Mouse (Mus musculus) right cerebral cortex, postnatal 25 days (tissue): ENCODE measurements around the gene Pheta1.
A peak's percentile ranks its signal among the peaks of the same experiment; 100 is the strongest.
"Not testable (repeated sequence)": the region's sequence is repeated elsewhere in the genome, so short reads cannot be mapped to it uniquely, and the experiment has no call there.

Source experiments
- DNase-seq: peaks from one replicate; pipeline ENCODE4 v3.0.0; 2022

The Pheta1 gene

GRCm38 (mm10) chr5:121846322-121846721, 2.5 kb upstream of the Pheta1 start:
- no peak for DNase-seq

DNA sequence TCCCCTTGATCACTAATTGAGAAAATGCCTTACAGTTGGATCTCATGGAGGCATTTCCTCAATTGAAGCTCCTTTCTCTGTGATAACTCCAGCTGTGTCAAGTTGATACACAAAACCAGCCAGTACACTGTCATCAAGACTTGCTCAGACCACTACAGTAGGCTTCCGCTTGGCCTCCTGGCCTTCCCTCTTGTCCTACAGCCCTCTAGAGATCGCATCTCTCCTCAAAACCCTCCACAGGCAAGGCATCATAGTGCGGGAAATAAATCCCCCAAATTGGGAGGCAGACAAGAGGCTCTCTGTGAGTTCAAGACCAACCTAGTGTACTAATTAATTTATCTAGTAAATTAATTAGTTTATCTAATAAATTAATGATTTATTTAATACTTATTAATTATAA, 1.5 kb upstream of the Pheta1 start:
- not testable (repeated sequence) for DNase-seq

- peak; percentile 49 for DNase-seq
Observed at GRCm38 (mm10) chr5:121848035-121848519, 707 bp upstream of the Pheta1 start.

DNA sequence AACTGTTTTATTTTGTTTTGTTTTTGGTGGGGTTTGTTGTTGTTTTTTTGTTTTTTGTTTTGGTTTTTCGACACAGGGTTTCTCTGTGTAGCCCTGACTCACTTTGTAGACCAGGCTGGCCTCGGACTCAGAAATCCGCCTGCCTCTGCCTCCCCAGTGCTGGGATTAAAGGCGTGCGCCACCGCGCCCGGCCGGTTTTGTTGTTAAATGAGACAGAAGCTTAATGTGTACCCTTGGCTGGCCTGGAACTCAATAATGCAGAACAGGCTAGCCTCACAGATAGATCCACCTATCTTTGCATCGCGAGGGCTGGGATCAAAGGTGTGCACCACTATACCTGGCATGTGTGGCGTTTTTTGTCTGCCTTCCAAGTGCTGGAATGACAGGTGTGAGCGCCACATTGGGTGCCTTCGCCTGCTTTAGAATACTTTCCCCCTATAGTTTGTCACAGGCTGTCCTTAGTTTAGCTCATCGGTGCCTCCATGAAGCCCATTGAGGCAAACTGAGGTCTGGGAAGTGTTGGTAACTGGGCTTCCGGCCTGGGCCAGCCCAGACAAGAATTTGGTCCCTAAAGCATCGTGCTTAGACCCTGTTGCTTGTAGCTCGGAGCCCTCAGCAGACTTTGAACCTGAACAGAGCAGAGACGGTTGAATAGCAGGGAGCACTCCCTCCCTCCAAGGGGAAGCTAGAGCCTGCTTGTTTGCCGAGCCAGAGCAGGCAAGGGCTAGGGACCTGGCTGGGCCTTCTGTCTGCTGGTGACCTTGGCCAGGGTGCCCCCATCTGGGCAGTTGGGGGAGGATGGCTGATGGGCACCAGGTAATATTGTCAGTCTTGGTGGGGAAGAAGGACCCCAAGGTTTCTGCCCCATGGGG, 930 bp downstream of the Pheta1 start:
- DNase-seq: no peak

DNA sequence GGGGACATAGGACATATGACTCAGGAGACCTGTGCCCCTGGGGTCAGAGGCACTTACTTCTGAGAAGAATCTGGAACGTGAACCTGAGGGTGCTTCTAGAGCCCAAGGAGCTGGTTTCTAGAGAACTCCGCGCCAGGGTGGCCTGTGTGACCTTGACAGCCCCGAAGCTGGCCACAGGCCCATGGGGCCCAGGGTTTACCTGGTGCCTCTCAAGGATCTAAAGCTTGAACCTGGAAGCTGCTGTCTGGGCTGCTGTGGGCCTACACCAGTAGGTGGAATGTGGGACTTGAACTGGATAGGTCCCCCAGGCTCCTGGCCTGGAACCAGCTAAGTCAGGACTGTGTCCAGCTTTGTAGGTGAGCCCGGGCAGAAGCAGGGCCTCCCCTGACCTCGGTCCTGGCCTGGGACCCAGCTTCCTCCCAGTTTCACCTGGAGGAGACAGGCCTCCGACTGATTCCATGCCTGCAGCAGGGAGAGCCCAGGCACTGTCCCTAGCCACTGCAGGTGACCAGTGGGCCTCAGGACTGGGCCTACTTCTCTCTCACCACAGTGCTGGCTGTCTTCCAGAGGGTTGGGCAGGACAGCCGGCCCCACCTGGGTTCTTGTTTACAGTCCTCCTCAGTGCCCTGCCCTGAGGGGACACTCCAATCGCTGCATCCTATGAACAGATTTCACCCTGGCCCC, 4.7 kb downstream of the Pheta1 start:
- DNase-seq: no peak

DNA sequence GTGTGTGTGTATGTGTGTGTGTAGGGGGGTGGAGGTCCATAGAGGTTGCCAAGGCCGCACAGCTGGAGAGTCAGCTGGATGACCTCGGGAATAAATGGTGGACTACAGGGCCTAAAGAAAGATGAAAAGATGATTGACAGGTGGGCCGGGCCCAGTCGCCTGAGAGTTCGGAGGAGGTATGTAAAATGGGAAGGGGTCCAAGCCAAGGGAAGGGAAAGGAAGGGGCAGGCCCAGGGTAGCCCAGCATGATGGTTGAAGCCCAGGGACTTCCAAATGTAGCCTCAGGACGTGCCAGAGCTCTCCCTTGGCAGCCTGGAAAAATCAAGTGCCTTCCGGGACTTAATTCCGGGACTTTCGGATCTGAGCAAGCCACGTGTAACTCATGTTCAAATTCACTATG, 6.0 kb downstream of the Pheta1 start:
- no peak for DNase-seq

DNA sequence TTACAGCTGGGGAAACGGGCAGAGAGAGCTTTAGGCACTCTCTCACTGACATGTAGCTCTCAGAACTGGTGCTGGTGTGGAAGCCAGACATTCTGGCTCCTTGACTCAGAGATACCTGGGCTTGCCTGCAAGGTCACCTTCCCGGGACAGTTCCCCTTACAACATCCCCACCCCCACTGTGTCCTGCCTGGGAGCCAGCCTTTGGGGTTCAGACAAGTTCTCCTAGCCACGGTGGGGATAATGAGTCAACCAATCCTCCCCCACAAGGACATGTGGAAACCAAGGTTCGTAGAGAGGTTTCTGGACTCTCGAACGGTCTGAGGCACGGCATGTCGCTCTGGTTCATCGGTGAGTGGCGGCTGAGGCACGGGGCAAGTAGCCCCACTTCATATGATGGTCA, 8.0 kb downstream of the Pheta1 start:
- DNase-seq: no peak

DNA sequence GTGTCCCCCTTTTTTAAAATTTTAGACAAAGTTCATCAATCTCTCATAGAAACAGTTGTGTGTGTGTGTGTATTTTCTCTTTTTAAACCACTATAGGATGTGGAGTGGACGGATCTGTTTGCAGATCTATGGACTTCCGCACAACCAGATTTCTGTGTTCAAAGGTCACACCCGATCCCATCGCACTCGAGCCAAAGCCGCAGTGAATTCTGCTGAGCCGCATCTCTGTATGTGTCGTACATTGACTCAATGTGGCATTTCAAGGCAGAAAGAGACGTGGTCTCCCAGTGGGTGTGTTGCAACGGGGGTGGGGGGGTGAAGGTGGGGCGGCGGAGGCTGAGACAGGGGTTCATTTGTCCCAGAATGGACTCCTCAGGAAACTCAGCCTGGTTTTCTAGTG, 9.6 kb downstream of the Pheta1 start:
- no peak for DNase-seq

- DNase-seq: no peak
Observed at GRCm38 (mm10) chr5:121861964-121862363, 13.2 kb downstream of the Pheta1 start.

DNA sequence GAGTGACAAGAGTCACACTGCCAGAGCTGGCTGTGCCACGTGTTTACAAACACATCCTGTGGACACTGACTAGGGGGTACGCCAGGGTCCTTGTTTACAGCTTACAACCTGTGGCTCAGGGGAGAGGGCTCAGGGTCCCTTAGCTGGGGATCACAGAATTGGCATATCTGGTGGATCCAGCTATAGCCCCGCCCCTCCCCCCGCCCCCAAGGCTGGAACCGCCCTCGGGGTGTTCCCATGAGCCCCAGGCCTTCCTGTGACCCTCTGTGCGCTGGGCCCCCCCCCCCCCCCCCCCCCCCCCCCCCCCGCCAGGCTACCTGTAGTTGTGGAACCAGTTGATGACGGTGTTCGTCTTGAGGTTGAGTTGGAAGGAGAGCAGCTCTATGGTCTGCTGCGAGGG, 15.5 kb downstream of the Pheta1 start:
- no peak for DNase-seq

GRCm38 (mm10) chr5:121867963-121868362, 19.2 kb downstream of the Pheta1 start:
- no peak for DNase-seq

DNA sequence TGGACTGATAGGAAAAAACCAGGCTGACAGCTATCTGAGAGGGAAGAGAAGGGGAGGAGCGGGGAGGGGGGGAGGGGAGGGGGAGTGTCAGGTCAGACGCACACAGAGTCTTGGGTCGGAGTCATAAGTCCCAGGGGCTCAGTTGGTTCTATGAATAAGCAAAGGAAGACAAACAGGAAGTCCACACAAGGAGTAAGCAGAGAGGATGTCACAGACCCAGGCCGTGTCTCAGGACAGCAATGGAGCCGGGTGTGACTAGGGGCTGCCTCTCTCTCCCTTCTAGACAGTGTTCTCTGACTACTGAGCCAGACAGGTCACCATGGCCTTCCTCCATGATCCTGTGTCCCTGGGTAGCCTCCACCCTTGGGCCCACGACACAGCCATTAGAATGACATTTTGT, 22.0 kb downstream of the Pheta1 start:
- DNase-seq: no peak

DNA sequence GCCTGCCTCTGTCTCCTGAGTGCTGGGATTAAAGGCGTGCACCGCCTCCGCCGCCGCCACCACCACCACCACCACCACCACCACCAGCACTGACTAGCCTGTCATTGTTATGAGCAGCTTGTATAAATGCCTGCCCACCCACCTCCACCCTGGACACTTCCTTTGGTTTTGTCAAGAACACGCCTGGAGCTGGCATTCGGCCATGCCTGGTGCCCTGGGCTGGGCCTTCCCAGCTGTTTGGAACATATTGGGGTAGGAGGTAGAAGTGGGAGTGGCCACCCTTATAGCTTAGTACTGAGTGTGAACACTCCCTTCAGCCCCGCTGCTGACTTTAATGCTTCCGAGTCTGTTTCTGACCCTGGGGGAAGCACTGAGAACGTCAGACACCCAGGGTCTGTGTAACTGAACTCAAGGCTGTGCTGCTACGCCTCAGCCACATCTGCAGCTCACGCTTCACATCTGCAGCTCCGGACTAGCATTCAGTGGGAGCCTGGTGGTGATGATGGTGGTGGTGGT, 22.8 kb downstream of the Pheta1 start:
- no peak for DNase-seq

DNA sequence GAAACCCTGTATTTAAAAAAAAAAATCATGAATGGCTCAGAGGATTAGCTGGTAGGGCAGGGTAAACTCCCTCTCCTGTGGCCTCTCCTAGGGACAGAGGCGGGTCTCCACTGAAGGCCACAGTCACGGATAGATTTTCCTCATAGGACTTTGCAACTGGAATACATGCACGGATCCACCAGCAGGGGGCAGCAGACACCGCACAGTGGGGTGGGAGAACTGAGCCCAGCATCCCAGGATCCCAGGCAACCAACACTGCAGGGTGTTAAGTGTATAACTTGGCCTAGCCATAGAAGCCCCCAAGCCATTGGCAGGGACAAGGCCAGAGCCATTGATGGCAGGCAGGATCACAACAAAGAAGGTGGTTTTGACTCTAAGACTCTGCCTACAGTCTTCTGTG, 23.4 kb downstream of the Pheta1 start:
- peak; percentile 76 for DNase-seq

GRCm38 (mm10) chr5:121875041-121875440, 26.3 kb downstream of the Pheta1 start:
- DNase-seq: no peak

DNA sequence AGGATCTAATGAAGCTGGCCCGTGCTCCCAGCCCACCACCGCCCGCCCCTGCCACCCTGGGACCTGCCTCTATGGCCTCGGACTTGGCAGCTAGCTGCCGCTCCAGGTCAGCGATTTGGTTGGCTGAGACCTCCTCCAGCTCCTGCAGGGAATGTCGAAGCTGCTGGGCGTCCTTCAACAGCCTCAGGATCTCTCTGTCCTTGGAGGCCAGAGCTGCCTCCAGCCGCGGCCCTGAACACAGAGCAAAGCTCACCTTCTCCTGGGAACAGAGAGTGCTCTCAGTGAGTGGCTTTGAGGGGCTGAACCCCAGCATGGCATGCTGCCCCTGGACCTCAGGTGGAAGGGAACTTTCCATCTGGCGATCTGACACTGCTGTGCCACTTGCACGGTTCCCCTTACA, 28.1 kb downstream of the Pheta1 start:
- no peak for DNase-seq

DNA sequence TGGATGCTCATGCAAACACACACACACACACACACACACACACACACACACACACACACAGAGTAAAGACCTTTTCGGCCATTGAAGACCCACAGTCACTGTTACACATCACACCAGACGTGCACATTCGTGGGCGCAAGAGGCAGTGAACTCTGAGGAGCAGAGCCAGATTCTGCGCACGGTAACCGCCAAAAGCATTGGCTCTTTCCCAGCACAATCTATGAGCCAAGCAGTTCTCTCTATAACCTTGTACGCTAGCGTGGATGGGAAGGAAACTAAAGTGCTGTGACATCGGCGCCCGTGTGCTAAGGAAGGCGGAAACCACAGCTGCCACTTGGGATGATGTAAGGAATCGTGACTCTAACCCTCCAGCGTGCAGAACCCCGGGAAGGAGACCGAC, 29.9 kb downstream of the Pheta1 start:
- DNase-seq: no peak

- peak; percentile 27 for DNase-seq
Observed at GRCm38 (mm10) chr5:121879211-121879610, 30.4 kb downstream of the Pheta1 start.

GRCm38 (mm10) chr5:121883356-121883755, 34.6 kb downstream of the Pheta1 start:
- no peak for DNase-seq

GRCm38 (mm10) chr5:121889375-121889774, 40.6 kb downstream of the Pheta1 start:
- no peak for DNase-seq

DNA sequence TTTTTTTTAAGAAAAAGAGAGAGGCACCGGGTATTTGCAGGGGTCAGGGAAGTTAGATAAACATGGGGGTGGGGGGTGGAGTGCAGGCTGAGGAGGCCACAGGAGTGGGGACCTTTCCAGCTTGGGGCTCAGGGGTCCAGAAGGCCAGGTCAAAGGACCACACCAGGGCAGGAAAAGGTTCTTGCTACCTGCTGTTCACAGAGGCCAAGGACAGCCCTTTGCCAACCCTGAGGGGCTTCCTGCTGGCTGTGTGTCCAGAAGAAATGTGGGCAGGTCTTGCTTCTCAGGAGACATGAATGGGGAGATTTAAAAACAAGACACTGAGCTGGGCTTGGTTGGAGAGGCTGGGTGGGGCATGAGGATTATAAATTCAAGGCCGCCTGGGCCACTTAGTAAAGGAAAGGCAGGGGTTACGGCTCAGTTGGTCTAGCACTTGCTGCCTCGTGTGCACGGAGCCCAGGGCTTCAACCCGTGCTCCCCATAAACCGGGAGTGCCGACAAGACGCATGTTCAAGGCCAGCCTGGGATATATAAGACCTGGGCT, 41.1 kb downstream of the Pheta1 start:
- no peak for DNase-seq

DNA sequence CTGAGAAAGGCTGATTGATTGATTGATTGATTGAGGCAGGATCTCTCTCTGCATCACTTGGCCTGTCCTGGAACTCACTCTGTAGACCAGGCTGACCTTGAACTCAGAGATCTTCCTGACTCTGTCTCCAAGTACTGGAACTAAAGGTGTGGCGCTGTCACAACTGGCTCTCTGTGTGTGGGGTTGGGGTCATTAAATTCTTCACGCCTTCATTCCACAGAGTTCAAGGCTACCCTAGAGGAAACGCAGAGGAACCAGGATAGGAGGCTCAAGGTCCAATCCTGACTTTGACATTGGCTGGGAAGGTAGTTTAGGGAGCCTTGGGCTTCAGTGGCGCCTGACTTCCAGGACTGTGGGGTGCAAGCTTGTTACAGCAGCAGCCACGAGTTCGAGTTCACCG, 42.1 kb downstream of the Pheta1 start:
- no peak for DNase-seq

DNA sequence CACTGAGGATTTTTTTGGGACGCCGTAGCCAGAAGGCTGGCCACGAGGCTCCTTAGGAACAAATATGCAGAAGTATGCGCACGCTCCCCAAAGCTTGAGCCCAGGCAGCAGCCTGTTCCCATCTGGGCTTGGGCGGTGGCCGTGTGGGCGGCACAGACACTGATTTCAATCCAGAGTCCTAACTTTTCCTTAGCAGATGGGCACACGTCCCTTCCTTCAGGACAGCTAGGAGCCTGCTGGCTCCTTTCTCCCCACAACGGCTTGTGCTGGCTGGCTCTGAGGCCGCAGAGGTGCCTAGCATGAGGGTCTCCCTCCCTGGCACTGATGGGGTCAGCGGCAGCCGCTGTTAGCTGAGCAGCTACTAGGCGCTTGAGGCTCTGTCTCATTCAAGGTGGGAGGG, 43.5 kb downstream of the Pheta1 start:
- peak; percentile 84 for DNase-seq

DNA sequence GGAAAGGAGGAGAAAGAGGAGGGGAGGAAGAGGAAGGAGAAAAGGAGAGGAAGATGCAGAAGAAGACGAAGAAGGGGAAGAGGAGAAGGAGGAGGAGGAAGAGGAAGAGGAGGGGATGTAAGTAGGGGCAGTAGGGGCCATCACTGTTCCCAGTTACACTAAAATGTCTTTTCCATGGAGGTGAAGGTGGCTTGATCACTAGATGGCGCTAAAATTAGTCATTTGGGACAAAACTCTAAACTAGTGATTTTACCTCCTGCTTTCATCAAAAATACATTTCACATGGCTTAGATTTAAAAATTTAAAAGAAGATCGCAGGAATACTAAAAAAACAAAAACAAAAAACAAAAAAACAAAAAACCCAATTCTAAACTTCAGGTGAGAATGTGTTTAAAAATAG, 44.8 kb downstream of the Pheta1 start:
- no peak for DNase-seq
